In genomic region chr10:122534714-122535113, GRCm38 (mm10) we compare ENCODE assay signal across 17 mouse cellular contexts.
DNase-seq lines count a peak whose midpoint lies in the region; ATAC-seq lines count a peak whose summit lies in the region.
"Had no signal": no experiment of that assay in that cellular context is flagged by ENCODE, and none has a peak within 500 bp of the region (broad histone marks: within the 10 kb centered on the region; RNA-seq: fewer than 3 reads in every experiment).

No protein-coding gene starts in this region.

- no peaks in the 10 kb centered on the region for H3K9me3 ChIP-seq in kidney, embryonic 16.5 days (ENCODE audit: low read length)
- no peaks in the 10 kb centered on the region for H3K9me3 ChIP-seq in kidney, embryonic 15.5 days (replicated peaks)
- H3K9me3 ChIP-seq: embryonic facial prominence, embryonic 12.5 days; hindbrain, embryonic 13.5 days; limb, embryonic 15.5 days; neural tube, embryonic 12.5 days had no signal

- peak overlapping the region; percentile 23; the same call in 1 of the 2 replicates for H3K27ac ChIP-seq in kidney, embryonic 16.5 days (ENCODE audit: low read length)
- no peak overlapping the region for H3K27ac ChIP-seq in kidney, embryonic 15.5 days
- peak overlapping the region; percentile 10; the same call in 1 of the 2 replicates for H3K27ac ChIP-seq in macrophage
- H3K27ac ChIP-seq: embryonic facial prominence, embryonic 12.5 days; hindbrain, embryonic 13.5 days; limb, embryonic 15.5 days; neural tube, embryonic 12.5 days had no signal

- peak; percentile 13 for DNase-seq in embryo, embryonic 10.5 days (ENCODE audit: low spot score)
- DNase-seq in embryo, embryonic 10 days (ENCODE audit: low spot score) = no peak
- DNase-seq in left cerebral cortex, postnatal 36 days (ENCODE audit: low spot score in 2 of 2) = no peak
- DNase-seq in ovary, postnatal 10 days (ENCODE audit: low spot score) = no peak
- DNase-seq: adrenal gland, postnatal 36 days; cerebellum, postnatal 10 days; lung, embryonic 14.5 days; right cerebral cortex, postnatal 4 days had no signal

- no peaks in the 10 kb centered on the region for H3K79me2 ChIP-seq in macrophage (ENCODE audit: inconsistent target)

- 88% methylated on average over 5 of the region's 5 CpGs for WGBS in kidney, embryonic 16.5 days
- 83% methylated on average over 5 of the region's 5 CpGs for WGBS in kidney, embryonic 15.5 days
- 87% methylated on average over 4 of the region's 5 CpGs for WGBS in macrophage (ENCODE audit: missing documents)

- ATAC-seq in kidney, embryonic 16.5 days (ENCODE audit: low FRiP score, low TSS enrichment) = no peak
- ATAC-seq in kidney, embryonic 15.5 days (replicated peaks; ENCODE audit: low FRiP score) = no peak
- peak; percentile 37; the same call in 1 of the 2 replicates for ATAC-seq in common myeloid progenitor, adult 5-6 weeks (replicated peaks; ENCODE audit: low read depth, poor library complexity, severe bottlenecking)
- ATAC-seq: intestine, postnatal 0 days had no signal

- no peaks in the 10 kb centered on the region for H3K36me3 ChIP-seq in kidney, embryonic 16.5 days (ENCODE audit: insufficient read depth, low read length)
- no peaks in the 10 kb centered on the region for H3K36me3 ChIP-seq in kidney, embryonic 15.5 days
- H3K36me3 ChIP-seq in macrophage (ENCODE audit: inconsistent target) = no peaks in the 10 kb centered on the region
- H3K36me3 ChIP-seq: embryonic facial prominence, embryonic 12.5 days; hindbrain, embryonic 13.5 days; limb, embryonic 15.5 days; neural tube, embryonic 12.5 days had no signal

- H3K4me1 ChIP-seq in kidney, embryonic 16.5 days (ENCODE audit: insufficient read depth, low read length) = 0 out of 2 replicates have a peak, but pooled peaks cover 2% of the 10 kb centered on the region
- H3K4me1 ChIP-seq in kidney, embryonic 15.5 days = 0 out of 2 replicates have a peak, but pooled peaks cover 3% of the 10 kb centered on the region
- H3K4me1 ChIP-seq: embryonic facial prominence, embryonic 12.5 days; hindbrain, embryonic 13.5 days; limb, embryonic 15.5 days; neural tube, embryonic 12.5 days had no signal

- intact Hi-C loops in left cerebral cortex, postnatal 36 days (cut with DNase I) = no loop called here

- H3K4me3 ChIP-seq in kidney, embryonic 16.5 days (ENCODE audit: low read length) = no peak overlapping the region
- H3K4me3 ChIP-seq in kidney, embryonic 15.5 days (replicated peaks) = no peak overlapping the region
- H3K4me3 ChIP-seq in macrophage (ENCODE audit: inconsistent target) = no peak overlapping the region
- H3K4me3 ChIP-seq: embryonic facial prominence, embryonic 12.5 days; hindbrain, embryonic 13.5 days; limb, embryonic 15.5 days; neural tube, embryonic 12.5 days had no signal

- H3K27me3 ChIP-seq in kidney, embryonic 16.5 days (ENCODE audit: insufficient read depth, low read length) = no peaks in the 10 kb centered on the region
- no peaks in the 10 kb centered on the region for H3K27me3 ChIP-seq in kidney, embryonic 15.5 days
- H3K27me3 ChIP-seq: embryonic facial prominence, embryonic 12.5 days; hindbrain, embryonic 13.5 days; limb, embryonic 15.5 days; neural tube, embryonic 12.5 days had no signal

- H3K9ac ChIP-seq in kidney, embryonic 16.5 days (replicated peaks; ENCODE audit: low read length) = no peak overlapping the region
- H3K9ac ChIP-seq in kidney, embryonic 15.5 days = no peak overlapping the region
- H3K9ac ChIP-seq: embryonic facial prominence, embryonic 12.5 days; hindbrain, embryonic 13.5 days; limb, embryonic 15.5 days; lung, embryonic 14.5 days; neural tube, embryonic 12.5 days had no signal

- H3K4me2 ChIP-seq in kidney, embryonic 16.5 days (replicated peaks; ENCODE audit: low read depth, low read length) = no peak overlapping the region
- H3K4me2 ChIP-seq in kidney, embryonic 15.5 days = no peak overlapping the region
- H3K4me2 ChIP-seq: embryonic facial prominence, embryonic 12.5 days; hindbrain, embryonic 13.5 days; limb, embryonic 15.5 days; lung, embryonic 14.5 days; neural tube, embryonic 12.5 days had no signal
